Mouse (Mus musculus): ENCODE data around the gene Dgki.

The Dgki gene

DNA sequence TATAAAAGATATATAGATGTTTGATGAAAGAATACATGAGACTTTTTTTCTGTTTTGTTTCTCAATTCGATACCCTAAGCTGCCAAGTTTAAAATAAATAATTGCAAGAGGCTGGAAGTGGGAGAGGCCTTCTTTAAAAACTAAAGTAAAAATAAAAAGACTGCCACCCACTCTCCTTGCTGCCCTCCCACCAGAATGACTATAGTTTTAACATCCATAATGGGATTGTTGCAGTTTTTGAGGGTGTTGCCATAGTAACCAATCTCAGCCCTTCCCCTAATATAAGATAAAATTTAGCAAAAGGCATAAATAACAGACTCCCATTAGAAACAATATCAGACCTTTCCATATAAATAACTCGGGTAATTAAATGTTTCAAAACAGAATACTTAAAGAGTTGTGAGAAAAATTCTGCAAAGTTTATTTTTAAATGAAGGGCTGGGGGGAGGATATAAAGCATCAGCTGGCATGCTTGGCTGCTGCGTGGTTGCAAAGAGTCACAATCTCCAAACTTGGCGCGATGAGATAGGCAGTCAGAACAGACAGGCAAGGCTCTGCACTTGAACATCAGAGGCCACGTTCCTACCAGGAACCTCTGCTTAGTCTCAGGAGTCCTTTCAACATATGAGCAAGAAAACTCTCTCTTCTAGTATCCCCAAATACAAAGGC, 57.8 kb downstream of the Dgki start:
- DNase-seq (ENCODE audit: low read depth, low spot score): no peak

DNA sequence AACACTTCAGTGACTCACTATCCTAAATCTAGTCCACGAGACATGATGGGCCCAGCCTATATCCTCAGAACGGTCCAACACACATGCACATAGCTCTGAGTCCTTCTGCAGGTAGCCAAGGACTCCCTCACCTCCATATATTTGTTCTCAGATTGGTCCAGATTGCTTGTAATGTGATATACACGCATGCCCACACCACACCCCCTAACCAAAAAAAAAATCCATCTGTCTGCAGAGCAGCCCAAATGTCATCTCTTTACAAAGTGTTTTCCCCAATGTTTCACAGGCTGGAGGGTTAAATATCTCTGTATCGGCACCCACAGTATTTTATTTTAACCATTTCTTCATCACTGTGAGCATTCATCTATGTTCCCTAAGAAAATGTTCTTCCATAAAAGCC, 58.5 kb downstream of the Dgki start:
- no peak for DNase-seq (ENCODE audit: low read depth, low spot score)

DNA sequence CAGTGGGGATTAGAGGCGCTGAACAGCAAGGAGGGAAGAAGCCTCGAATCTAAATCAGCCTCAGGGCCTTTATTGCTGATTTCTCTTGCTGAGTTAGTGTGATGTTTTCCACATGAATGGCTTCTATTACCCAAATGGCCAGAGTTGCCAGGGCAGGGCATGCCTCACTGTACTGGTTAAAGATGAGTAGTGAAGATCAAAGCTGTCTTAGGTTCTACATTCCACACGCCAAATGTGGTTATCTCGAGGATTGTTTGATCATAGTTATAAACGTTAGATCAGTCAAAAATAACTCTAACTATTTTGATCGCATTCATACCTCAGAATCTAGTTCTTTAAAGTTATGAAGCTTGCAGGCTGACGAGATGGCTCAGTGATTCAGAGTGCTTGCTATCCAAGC, 59.8 kb downstream of the Dgki start:
- no peak for DNase-seq (ENCODE audit: low read depth, low spot score)

DNA sequence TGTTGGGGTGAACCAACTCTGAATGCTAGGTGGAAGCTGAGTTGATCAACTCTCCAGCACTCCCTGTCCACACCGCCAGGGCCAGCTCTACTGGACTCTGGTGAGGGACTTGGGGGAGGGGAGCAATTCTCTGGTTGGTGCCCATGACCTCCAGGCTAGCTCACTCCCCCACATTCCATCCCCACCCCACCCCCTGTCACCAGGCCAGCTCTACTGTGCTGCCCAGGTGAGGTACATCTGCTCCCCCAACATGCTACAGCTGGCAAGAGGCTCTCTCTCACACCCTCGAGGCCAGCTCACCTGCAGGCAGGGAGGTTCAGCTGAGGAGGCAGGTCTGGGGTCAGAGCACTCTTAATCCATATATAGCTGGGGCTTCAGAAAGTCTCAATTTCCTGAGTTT, 63.1 kb downstream of the Dgki start:
- DNase-seq (ENCODE audit: low read depth, low spot score): no peak

DNA sequence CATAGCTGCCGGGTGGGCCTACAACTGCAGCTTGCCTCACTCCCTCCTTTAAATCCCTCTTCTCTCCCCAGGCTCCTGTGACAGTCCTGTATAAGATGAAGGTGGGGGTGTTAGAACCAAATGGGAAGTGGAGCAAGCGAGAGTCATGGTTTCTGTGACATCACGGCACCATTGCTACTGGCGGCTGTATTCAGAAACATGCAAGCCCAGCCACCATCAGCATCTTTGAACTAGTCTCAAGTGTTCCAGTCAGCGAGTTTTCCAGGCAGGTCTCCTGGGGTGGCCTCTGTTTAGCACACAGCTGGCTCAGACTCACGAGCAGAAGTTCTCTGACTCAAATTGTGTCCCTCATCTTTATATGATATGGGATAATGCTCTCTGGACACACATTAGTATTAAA, 68.8 kb downstream of the Dgki start:
- peak; percentile 21 for DNase-seq (ENCODE audit: low read depth, low spot score)

DNA sequence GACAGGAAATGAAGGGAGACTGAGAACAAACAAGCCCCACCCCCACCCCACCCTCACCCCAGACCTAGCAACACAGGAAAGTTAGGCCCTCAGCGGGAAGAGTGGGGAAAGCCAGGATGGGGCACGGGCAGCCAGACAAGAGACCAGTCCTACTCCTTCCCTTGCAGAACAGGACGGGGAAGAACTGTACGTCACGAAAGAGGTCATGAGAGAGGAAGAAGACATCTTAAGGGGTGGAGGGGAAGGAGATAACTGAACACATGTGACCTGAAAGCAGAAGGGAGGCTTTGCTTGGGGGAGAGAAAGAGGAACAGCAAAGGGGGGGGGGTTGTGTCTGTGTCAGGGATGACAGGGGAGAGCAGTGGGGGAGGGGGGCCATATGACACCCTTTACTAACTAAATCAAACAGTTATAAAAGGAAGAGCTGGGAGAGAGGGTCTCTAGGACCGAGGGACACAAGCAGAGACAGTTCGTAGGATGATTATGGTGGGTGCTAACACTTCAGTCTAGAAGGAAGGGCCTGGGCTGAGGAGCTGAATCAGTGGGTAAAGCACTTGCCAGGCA, 77.0 kb downstream of the Dgki start:
- DNase-seq (ENCODE audit: low read depth, low spot score): no peak

DNA sequence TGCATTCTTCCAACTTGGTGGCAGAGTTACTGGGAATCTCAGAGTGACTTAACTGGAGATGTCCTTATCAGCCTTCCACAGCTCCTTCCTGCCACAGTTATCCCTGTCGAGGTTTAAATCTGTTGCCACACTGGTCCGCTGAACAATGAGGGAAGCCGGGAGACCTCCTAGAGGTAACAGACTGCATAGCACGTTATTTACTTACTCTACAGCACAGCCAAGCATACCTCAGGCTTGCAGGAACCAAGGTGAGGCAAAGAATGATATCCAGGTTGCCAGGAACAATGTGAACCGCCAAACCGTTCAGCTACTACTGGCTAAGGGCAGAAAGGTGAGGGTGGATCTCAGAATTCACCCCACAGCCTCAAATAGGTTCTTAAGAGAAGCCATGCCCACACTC, 78.0 kb downstream of the Dgki start:
- DNase-seq (ENCODE audit: low read depth, low spot score): no peak

DNA sequence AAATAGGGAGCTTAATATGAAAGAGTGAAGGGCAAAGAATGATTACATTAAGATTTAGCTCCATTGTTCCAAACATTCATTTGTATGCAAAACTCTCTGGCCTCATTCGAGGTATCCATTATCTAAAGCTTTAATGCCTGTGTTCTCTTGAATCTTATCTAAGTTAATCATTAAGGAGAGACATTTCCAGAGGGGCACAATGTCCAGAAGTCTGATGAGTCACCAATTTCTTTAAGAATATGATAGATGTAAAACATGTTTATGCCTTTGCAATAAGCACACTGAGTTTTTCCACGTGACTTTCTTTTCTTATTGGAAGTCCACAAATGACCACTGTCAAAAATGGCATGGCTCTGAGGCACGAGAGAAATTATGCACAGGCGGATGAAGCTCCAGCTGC, 80.9 kb downstream of the Dgki start:
- DNase-seq (ENCODE audit: low read depth, low spot score): no peak

DNA sequence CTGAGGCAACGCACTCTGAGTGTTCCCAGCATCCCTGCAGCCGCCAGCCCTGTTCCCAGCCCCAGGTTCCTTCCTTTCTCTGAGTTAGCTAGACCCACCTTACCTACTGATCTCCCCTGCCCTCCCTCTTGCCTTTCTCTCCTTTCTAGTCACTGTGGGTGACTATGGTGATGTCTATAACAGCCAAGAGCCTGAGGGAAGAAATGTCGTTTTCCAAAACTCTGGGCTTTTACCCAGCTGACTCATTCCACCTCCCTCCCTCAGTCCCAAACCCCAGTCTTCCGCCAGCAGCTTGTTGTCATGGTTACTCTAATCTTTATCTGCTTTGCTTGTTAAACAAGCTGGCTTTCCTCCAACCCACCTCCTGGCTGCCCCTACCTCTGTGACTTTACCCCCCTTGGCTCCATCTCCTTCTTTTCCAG, 83.6 kb downstream of the Dgki start:
- peak; percentile 45 for DNase-seq (ENCODE audit: low read depth, low spot score)

DNA sequence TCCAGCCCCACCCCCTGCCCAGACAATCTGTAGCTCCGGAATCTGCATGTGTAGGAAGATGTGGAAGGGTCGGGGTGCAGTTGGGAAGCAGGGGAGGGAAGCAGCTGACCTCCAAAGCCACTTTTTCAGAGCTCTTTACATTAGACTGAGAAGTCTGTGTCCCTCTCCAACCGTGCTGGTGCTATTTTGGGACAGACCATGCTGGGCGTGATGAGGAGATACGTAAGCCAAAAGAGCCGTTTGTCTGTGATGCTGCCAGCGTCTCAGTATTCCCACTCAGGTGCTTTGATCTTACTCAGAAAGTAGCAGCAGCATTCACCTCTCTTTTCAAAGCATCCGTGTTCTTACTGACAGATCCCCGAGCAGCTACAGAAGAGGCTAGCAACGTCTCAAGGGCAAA, 84.3 kb downstream of the Dgki start:
- DNase-seq (ENCODE audit: low read depth, low spot score): no peak

DNA sequence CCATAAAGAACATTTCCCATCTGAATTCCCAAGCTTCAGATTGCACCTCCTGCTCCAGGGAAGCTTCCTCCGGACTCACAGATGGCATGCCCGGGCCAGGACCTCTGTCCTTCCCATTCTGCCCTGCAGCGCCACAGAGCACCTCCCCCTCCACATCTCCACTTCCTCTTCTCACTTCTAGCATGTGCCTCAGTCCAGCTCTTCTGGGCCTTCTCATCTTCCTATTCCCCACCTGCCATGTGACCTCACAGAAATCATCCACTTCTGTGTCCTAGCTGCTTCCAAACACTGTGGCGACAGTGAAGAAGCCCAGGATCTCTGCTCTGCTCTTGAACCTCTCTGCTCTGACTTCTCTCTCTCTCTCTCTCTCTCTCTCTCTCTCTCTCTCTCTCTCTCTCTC, 87.1 kb downstream of the Dgki start:
- no peak for DNase-seq (ENCODE audit: low read depth, low spot score)

DNA sequence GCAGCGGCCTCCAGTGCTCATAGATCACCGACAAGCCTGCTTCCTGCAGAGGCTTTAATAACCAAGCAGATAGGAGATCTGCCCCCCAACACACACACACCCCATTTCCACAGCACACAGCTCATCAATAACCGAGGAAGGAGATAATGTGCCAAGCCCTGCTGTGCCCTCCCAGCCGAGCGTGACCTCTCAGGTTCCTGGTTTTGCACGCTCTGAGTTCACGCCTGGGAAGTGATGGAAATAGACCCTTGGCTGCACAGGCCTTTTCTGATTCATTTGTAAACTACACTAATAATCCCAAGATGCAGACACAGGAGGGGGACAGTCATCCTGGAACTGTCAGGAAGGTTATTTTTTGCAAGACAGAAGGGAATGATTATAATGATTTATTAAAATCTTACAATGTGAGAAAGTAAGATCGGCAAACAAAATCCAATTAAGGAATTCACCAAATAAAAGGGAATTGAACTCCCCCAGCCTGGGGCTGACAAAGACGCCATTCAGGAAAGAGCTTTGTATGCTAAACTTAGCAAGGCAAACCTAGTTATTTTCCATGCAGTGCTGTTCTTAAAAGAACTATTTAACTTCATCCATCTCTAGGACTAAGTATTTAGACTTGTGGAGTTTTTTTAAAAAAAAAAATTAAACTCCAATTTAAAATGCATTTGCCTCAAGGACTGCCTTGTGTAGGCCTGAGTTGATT, 88.3 kb downstream of the Dgki start:
- no peak for DNase-seq (ENCODE audit: low read depth, low spot score)

DNA sequence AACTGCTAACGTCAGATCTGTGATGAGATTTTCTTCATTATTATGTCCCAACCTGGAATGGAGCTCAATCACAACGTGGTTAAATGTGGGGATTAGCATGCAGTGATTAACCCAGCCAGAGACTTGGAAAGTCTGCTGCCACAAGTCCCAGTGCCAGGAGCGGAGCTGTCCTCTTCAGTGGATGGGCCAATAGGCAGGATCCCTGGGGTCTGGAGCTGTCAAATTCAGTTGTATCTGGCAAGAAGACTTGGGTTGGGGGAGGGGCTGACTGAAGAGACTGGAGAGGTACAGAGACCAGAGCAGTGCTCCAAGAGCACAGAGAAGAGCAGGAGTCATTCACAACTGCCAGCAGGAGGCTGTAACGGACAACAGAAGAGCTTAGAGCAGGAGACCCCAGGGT, 97.1 kb downstream of the Dgki start:
- DNase-seq (ENCODE audit: low read depth, low spot score): no peak

DNA sequence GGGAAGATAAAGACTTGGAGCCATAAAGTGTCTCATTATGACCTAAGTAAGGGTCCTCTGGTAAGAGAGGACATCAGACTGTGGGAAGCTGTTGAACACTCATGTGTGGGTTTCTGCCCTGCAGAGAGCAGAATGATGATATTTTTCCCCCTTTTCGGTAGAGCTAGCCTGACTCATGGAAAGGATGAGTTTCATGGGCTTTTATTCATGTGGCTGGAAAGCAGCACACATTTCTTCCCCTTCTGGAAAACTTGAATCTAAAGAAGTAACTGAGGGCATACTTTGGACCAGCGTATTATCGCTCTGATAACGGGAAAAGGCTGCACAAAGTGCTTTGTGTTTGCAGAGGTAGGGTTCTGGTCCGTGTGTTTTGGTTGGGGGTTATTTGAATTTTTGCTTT, 99.1 kb downstream of the Dgki start:
- no peak for DNase-seq (ENCODE audit: low read depth, low spot score)

DNA sequence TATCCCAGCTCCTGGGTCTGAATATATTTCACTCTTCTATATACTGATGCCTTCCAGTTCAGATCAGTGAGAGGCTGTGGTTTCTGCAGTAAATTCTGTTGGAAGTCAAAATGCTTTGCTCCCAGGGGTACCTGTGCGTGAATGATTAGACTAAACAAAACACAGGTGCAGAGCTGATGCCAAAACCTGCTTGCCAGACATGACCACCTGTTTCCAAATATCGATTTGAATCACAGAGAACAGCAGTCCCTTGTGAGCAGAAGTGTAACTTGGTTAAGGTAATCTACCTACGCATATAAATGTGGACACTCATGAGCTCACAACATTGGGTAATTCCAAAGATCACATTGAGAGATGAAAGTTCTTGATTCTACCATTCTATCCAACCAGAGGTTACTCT, 100.5 kb downstream of the Dgki start:
- DNase-seq (ENCODE audit: low read depth, low spot score): no peak

DNA sequence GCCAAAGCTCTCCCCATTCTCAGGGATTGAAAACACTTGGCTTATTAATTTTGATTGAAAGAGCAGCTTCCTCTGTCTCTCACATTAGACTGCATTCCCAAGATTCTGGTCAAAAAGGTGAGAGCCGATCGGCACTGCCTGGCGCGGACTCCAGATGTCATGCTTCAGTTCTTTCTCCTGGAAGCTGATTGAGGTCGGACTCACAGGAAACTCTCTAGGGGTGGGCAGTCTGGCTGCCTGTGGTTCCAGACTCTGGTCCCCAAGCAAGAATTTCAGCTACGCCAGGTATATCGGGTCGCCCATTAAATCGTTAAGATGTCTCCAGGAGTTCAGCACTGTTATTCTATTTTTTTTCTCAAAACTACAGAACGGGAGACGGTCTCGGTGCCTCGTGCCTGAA, 102.2 kb downstream of the Dgki start:
- no peak for DNase-seq (ENCODE audit: low read depth, low spot score)

DNA sequence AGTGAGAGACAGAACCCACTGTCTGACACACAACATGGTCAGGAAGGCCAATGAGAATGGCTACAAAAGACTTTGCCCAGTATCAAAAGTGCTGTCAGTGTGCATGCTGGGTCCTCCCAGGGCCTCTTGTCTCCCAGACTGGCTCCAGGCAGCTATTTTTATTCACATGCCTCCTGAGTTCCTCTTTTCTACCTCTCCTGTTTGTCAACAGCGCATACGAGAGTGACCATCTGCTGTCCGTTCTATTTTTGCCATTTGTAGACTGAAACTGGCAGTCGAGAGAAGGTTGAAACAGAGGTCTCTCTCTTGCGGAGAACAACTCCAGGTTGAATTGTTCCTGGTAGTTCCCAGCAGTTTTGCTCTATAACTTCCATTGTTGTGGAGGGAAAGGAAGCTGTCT, 103.1 kb downstream of the Dgki start:
- no peak for DNase-seq (ENCODE audit: low read depth, low spot score)

DNA sequence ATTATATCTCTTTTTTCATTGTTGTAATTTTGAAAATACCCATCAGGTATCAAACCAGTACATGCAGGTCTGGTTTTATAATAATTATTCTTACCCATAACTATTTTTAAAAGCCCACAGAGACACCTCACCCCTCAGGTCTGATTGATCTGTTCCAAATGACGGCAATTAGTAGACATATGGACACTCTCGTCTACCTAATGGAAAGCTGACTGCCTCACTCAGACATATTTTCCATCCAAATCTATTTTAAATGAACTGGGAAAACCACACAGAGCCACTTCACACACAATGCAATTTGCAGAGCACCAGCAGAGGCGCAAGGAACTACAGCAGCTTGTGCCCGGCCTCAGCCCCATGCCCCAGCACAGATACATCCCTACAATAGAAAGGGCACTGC, 104.2 kb downstream of the Dgki start:
- no peak for DNase-seq (ENCODE audit: low read depth, low spot score)

DNA sequence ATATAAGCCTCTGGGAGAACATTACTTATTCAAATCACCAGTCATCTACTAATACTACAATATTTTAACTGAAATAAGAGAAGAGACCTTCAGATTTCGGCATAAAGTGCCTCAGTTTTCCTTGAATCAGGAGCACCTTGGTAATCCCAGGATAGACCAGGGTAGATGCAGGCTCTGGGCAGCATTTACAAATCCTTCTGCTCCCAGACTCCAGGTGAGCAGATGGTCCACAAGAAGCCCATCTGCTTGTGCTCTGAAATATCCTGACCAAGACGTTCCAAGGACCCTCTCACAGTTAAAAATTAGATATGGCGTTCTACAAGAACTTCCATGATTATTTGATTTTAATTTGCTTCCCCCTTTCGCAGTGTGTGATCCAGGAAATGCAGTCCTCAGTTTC, 118.0 kb downstream of the Dgki start:
- no peak for DNase-seq (ENCODE audit: low read depth, low spot score)

DNA sequence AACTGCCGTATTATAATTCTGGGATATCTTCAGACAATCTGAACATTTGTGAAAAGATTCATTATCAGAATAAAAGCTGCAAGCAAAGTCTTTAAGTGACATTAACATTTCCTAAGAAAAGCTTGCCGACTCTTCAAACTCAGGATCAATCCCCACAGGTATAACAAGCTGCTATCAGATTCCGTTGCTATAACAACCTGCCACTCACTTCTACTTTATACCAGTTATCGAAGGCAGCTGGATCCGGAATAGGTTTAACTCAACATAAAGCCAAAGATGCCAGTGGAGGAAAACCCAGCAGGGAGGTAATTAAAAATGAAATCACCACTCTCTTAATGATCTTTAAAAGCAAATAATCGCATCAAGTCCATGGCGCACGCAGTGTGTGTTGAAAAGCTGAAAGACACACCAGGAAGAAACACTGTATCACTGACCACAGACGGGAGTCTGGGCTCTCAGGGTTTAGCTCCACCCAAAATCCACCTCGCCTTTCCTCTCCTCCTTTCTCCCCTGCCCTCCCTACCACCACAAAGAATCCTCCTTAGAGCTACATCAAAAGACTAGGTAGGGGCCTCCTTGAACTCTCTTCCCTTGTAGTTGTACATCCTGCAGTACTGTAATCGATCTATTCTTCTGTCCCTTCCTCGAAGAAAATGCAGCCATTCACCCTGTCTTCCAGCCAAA, 128.7 kb downstream of the Dgki start:
- DNase-seq (ENCODE audit: low read depth, low spot score): no peak

DNA sequence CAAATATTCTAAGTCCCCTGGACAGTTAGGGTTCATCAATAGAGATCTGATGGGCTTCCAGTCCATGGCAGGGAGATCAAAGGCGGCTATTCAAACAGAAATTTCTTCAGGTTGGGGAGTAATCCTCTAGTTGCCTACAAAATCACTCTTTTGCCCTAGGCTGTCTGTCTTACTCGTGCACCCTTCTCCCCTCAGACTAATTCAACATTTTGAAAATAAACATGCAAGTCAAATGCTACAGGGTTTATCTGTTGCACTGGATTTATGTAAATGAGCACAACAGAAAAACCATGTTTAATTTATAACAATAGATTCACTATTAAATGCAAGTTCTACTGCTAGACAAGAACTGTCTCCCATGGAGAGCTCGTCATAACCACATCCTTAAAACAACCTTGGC, 141.1 kb downstream of the Dgki start:
- no peak for DNase-seq (ENCODE audit: low read depth, low spot score)

DNA sequence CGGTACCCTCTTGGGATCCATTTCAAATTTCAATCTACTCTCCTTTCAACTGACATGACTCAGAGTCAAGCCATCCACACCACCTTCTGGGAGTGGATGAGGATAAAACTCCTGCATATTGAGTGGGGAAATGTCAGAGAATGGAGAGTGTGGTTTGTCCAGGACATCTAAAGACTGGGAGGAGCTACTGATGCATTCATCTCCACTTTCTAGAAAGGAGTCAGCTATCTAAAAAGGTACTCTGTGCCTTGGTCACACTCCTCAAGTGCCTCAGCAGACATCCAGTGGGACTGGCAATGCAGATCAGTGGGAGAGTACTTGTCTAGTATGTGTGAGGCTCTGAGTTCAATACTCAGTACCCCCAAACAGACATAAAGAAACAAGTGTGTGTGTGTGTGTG, 145.9 kb downstream of the Dgki start:
- no peak for DNase-seq (ENCODE audit: low read depth, low spot score)

DNA sequence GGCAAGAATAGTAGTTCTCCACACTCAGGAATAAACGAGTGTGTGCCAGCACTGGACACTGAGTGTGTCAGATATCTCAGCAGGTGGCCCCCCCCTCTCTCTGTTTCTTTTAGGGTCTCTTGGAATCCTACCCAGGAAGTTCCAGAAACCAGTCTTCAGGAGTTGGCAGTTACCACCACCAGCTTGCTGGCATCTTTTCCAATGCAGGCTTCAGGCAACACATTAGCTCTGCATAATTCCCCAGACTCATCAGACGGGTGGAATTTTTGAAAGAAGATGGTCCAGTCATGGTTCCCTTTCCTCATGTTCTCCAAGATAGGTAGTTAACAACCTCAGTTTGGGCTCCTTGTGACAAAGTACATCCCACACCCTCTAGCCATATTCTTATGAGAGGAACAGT, 149.5 kb downstream of the Dgki start:
- DNase-seq (ENCODE audit: low read depth, low spot score): no peak
